Mouse (Mus musculus): ENCODE results near the gene Ing5. TPM values are rescaled to one million over a fixed set of nuclear protein-coding genes. Genes with fewer than 3 reads are reported as not detected.

The Ing5 gene
- polyA plus RNA-seq, 1 experiment = 6.4 TPM

DNA sequence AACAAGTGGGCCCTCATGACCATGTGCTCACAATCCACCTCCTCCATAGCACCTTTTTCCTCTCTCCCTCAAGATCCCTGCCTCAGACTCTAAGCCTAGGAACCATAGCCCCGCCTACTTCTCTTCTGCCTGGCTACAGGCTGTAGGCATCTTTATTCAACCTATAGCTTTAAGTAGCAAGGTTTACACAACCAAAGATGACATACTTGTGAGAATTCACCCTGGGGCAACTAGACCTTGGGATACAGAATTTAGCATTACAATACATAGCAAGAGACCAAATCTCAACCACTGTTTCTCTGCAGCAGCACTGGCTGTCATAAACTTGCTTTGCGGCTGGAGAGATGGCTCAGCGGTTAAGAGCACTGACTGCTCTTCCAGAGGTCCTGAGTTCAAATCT is 6.2 kb downstream of the Ing5 start:
- Histone ChIP-seq H3K27ac (ENCODE audit: insufficient read depth, low read depth, low read length) (no peak overlapping the region), H3K4me3 (ENCODE audit: insufficient read depth, low read depth, low read length) (no peak overlapping the region), H3K27me3 (replicated peaks; ENCODE audit: control insufficient read depth, insufficient read depth, low read length) (no peaks in the 10 kb centered on the region), H3K4me1 (ENCODE audit: control insufficient read depth, insufficient read depth, low read length) (no peaks in the 10 kb centered on the region; the same call in 1 of the 2 replicates), H3K36me3 (ENCODE audit: control insufficient read depth, insufficient read depth, low read length) (peaks cover 1% of the 10 kb centered on the region; the same call in 1 of the 2 replicates)
- TF ChIP-seq POLR2A (IDR thresholded peaks at IDR 0.05; ENCODE audit: low read depth, low read length) (no peak), CTCF (conservative IDR thresholded peaks at IDR 0.05; ENCODE audit: insufficient read depth, insufficient read length, low read depth, low read length) (no peak)
- DNase-seq = no peak
- 92% methylated on average over 3 of the region's 3 CpGs for WGBS

DNA sequence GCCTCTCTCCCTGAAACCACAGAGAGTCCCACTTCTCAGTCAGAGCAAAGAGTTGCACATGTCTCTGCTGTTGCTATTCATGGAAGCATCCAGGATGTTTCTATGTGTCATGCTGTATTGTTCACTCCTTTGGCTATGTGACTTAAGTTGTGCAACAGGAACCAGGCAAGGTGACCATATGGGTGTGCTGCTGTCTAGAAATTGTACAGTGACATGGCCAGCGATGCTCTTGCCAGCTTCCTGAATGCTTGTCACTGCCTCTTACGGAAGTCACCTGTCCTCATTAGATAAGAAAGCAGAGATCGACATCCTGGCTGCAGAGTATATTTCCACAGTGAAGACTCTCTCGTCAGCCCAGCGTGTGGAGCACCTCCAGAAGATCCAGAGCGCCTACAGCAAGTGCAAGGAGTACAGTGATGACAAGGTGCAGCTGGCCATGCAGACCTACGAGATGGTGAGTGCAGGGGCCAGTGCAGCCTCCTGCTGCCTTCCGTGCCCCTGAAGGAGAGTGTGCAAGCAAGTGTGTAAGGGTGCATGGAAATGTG is 7.8 kb downstream of the Ing5 start:
- no peaks in the 10 kb centered on the region for H3K4me1 ChIP-seq (ENCODE audit: control insufficient read depth, insufficient read depth, low read length)
- no peak overlapping the region for H3K4me3 ChIP-seq (ENCODE audit: insufficient read depth, low read depth, low read length)
- no peak for DNase-seq
- TF ChIP-seq POLR2A (IDR thresholded peaks at IDR 0.05; ENCODE audit: low read depth, low read length) = no peak
- no peak for TF ChIP-seq CTCF (conservative IDR thresholded peaks at IDR 0.05; ENCODE audit: insufficient read depth, insufficient read length, low read depth, low read length)
- no peak overlapping the region for H3K27ac ChIP-seq (ENCODE audit: insufficient read depth, low read depth, low read length)
- H3K27me3 ChIP-seq (replicated peaks; ENCODE audit: control insufficient read depth, insufficient read depth, low read length) = no peaks in the 10 kb centered on the region
- H3K36me3 ChIP-seq (ENCODE audit: control insufficient read depth, insufficient read depth, low read length) = peaks cover 1% of the 10 kb centered on the region; the same call in 1 of the 2 replicates
- 86% methylated on average over 8 of the region's 8 CpGs for WGBS

DNA sequence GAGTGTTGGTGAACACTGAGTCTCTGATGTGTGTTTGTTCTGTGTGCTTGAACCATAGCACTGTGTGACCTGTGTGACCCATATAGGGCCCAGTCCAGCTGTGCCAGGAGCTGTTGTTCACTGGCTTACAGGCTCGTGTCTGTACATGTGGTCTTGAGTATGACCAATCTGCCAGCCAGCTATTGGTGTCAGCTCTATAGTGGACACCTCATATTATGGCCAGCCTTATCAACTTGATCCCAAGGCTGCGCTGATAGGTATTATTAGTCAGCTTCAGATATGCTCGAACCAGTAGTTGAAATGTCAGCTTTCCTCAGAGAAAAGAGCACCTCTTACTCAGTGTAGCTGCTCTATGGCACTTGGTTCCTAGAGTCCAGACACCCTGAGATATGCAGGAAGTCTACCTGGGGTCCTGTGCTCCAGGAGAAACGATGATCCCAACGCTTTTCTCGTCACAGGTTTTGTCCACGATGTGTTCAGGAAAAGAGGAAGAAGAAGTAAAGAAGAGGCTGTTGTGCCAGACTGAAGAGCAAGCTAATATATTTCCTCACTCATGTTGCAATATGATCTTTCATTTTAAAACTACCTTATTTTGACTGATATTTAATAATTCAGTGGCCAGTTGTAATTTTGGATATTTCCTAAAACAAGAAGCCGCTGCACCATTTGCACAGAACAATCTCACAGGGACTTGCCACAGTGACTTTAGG is 14.2 kb downstream of the Ing5 start:
- Histone ChIP-seq H3K36me3 (ENCODE audit: control insufficient read depth, insufficient read depth, low read length) (peaks cover 4% of the 10 kb centered on the region), H3K4me3 (ENCODE audit: insufficient read depth, low read depth, low read length) (no peak overlapping the region), H3K27me3 (replicated peaks; ENCODE audit: control insufficient read depth, insufficient read depth, low read length) (no peaks in the 10 kb centered on the region), H3K4me1 (ENCODE audit: control insufficient read depth, insufficient read depth, low read length) (no peaks in the 10 kb centered on the region), H3K27ac (ENCODE audit: insufficient read depth, low read depth, low read length) (no peak overlapping the region)
- TF ChIP-seq CTCF (conservative IDR thresholded peaks at IDR 0.05; ENCODE audit: insufficient read depth, insufficient read length, low read depth, low read length) = no peak
- TF ChIP-seq POLR2A (IDR thresholded peaks at IDR 0.05; ENCODE audit: low read depth, low read length) = no peak
- DNase-seq = no peak
- WGBS = 89% methylated on average over 8 of the region's 8 CpGs

DNA sequence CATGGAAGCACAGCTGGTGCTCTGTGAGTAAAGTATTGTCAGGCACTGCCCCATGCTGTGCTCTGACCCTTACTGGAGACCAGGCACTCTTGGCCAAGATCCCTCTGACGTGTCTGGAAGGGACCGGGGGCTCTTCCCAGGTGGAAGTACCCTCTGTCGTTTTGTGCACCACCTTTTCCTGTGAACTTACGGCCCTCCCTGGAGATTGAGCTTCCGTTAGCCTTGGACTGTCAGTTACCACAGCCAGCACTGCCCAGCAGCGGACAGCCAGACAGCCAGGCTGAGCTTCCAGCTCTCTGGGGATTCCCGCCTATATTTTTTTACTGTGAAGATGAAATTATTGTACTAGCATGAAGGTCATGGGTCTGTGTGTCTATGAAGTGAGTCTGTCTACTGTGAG is 15.0 kb downstream of the Ing5 start:
- WGBS = 69% methylated on average over 7 of the region's 7 CpGs
- Histone ChIP-seq H3K4me1 (ENCODE audit: control insufficient read depth, insufficient read depth, low read length) (no peaks in the 10 kb centered on the region), H3K4me3 (ENCODE audit: insufficient read depth, low read depth, low read length) (no peak overlapping the region), H3K36me3 (ENCODE audit: control insufficient read depth, insufficient read depth, low read length) (peaks cover 4% of the 10 kb centered on the region), H3K27ac (ENCODE audit: insufficient read depth, low read depth, low read length) (no peak overlapping the region), H3K27me3 (replicated peaks; ENCODE audit: control insufficient read depth, insufficient read depth, low read length) (no peaks in the 10 kb centered on the region)
- no peak for TF ChIP-seq POLR2A (IDR thresholded peaks at IDR 0.05; ENCODE audit: low read depth, low read length)
- TF ChIP-seq CTCF (conservative IDR thresholded peaks at IDR 0.05; ENCODE audit: insufficient read depth, insufficient read length, low read depth, low read length) = no peak
- no peak for DNase-seq

DNA sequence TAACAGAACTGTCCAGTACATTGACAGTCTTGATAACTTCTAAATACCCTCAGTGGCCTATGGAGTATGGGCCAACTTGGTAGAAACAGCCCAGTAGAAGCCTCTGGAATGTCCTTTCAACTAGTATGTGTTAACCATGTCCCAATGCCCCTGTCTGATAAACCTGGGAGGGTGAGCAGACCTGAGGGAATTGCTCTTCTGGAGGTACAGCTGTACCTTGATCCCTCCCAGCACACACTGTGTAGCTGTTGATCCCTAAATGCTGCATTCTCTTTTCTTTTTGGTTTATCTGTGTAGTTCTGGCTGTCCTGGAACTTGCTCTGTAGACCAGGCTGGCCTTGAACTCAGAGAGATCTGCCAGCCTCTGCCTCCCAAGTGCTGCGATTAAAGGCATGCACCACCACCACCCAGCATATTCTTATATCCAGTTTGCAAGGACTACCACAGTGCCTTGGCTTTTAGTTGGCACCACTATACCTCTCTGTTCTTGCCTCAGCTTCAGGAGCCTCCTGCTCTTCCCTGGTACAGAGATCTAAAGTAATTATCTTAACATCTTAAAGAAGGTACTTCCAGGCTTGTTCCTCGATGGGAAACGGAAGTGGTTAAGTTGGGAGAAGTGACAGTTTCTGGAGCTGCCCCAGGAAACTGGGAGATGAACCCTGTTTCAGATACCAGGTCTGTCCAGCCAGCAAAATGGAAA is 20.2 kb downstream of the Ing5 start:
- Histone ChIP-seq H3K27ac (ENCODE audit: insufficient read depth, low read depth, low read length) (peak overlapping the region; percentile 98; the same call in 1 of the 2 replicates), H3K4me3 (ENCODE audit: insufficient read depth, low read depth, low read length) (no peak overlapping the region), H3K27me3 (replicated peaks; ENCODE audit: control insufficient read depth, insufficient read depth, low read length) (no peaks in the 10 kb centered on the region), H3K4me1 (ENCODE audit: control insufficient read depth, insufficient read depth, low read length) (peaks cover 5% of the 10 kb centered on the region; the same call in 1 of the 2 replicates), H3K36me3 (ENCODE audit: control insufficient read depth, insufficient read depth, low read length) (peaks cover 3% of the 10 kb centered on the region; the same call in 1 of the 2 replicates)
- WGBS = 69% methylated on average over 3 of the region's 3 CpGs
- DNase-seq = no peak
- TF ChIP-seq POLR2A (IDR thresholded peaks at IDR 0.05; ENCODE audit: low read depth, low read length) (no peak), CTCF (conservative IDR thresholded peaks at IDR 0.05; ENCODE audit: insufficient read depth, insufficient read length, low read depth, low read length) (no peak)

DNA sequence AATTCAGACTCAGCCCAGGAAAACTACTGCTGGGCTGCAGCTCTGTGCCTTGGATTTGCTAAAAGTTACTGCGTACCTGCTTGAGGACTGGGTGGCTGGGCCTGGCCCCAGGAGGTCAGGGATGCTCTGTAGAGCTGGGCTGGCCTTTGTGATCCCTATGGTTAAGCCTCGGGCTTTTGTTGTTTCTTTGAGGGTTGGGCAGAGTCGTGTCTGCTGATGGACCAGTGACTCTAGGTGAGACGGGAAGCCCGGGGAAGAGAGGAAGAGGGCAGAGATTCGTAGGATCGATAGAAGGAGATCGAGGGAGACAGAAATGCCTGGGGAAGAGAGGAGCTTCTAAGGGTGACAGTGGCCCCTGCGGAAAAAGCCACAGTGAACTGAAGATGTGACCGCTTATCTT is 20.8 kb downstream of the Ing5 start, which contains the start of gene D2hgdh:
TSS of gene D2hgdh (plus strand) at position 301 of the 400 bp plus-strand sequence.
- 13% methylated on average over 10 of the region's 10 CpGs for WGBS
- Histone ChIP-seq H3K27me3 (replicated peaks; ENCODE audit: control insufficient read depth, insufficient read depth, low read length) (no peaks in the 10 kb centered on the region), H3K36me3 (ENCODE audit: control insufficient read depth, insufficient read depth, low read length) (peaks cover 1% of the 10 kb centered on the region; the same call in 1 of the 2 replicates), H3K4me1 (ENCODE audit: control insufficient read depth, insufficient read depth, low read length) (peaks cover 5% of the 10 kb centered on the region; the same call in 1 of the 2 replicates), H3K27ac (ENCODE audit: insufficient read depth, low read depth, low read length) (peak within 1 kb of the TSS; percentile 98), H3K4me3 (ENCODE audit: insufficient read depth, low read depth, low read length) (peak within 1 kb of the TSS; percentile 79)
- no peak for DNase-seq
- TF ChIP-seq POLR2A (IDR thresholded peaks at IDR 0.05; ENCODE audit: low read depth, low read length) (no peak), CTCF (conservative IDR thresholded peaks at IDR 0.05; ENCODE audit: insufficient read depth, insufficient read length, low read depth, low read length) (no peak)

Measured in kidney, adult 2 months (tissue).